Mouse (Mus musculus): ENCODE data around the gene Wasf2. TPM values are rescaled to one million over a fixed set of nuclear protein-coding genes. Genes with fewer than 3 reads are reported as not detected.

Wasf2 gene
- polyA plus RNA-seq, 1 experiment from 2014 or later: 73.7 TPM

DNA sequence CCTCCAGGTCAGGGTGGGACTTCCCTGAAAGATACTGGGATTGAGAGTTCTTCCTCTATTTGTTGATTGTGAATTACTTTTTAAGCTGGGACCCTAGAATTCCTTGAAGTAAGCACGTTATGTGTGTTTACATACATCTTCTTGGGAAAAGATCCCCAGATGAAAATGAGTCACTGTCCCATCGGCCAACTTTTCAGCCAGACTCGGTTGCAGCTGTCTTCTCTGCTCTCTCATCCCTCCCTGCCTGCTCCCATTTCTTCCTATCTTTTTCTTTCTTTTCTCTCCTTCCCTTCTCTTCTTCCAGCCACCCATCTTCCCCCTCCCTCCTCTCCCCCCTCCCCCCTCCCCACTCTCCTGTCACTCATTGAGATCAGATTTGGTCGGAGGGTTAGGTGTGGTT, 64.7 kb downstream of the Wasf2 start:
- Histone ChIP-seq H3K9me3 (replicated peaks) (no peaks in the 10 kb centered on the region), H3K27me3 (ENCODE audit: low read depth, poor library complexity, severe bottlenecking) (no peaks in the 10 kb centered on the region), H3K27ac (no peak overlapping the region), H3K4me3 (no peak overlapping the region), H3K36me3 (peaks cover 70% of the 10 kb centered on the region), H3K4me1 (peaks cover 44% of the 10 kb centered on the region)
- 82% methylated on average over 4 of the region's 4 CpGs for WGBS
- no peak for DNase-seq (ENCODE audit: low spot score)

GRCm38 (mm10) chr4:133196136-133196535, 65.8 kb downstream of the Wasf2 start:
- whole genome bisulfite sequencing: 90% methylated on average over 2 of the region's 2 CpGs
- peak overlapping the region; percentile 87 for H3K27ac ChIP-seq

GRCm38 (mm10) chr4:133196852-133197251, 66.5 kb downstream of the Wasf2 start:
- Histone ChIP-seq H3K4me3 (0 out of 2 replicates have a peak overlapping the region, but pooled peaks have one; percentile 18), H3K4me1 (peaks cover 62% of the 10 kb centered on the region), H3K27me3 (ENCODE audit: low read depth, poor library complexity, severe bottlenecking) (no peaks in the 10 kb centered on the region), H3K9me3 (replicated peaks) (no peaks in the 10 kb centered on the region), H3K36me3 (peaks cover 51% of the 10 kb centered on the region), H3K27ac (peak overlapping the region; percentile 87)
- DNase-seq (ENCODE audit: low spot score): no peak
- WGBS: 32% methylated on average over 7 of the region's 7 CpGs

More at GRCm38 (mm10) chr4:133196136-133196535, 65.8 kb downstream of the Wasf2 start:
- H3K4me3 ChIP-seq: no peak overlapping the region
- no peaks in the 10 kb centered on the region for H3K27me3 ChIP-seq (ENCODE audit: low read depth, poor library complexity, severe bottlenecking)
- H3K9me3 ChIP-seq (replicated peaks): no peaks in the 10 kb centered on the region
- DNase-seq (ENCODE audit: low spot score): no peak
- H3K4me1 ChIP-seq: peaks cover 55% of the 10 kb centered on the region
- H3K36me3 ChIP-seq: peaks cover 58% of the 10 kb centered on the region

GRCm38 (mm10) chr4:133197355-133197754, 67.0 kb downstream of the Wasf2 start:
- peaks cover 65% of the 10 kb centered on the region for H3K4me1 ChIP-seq
- H3K27ac ChIP-seq: peak overlapping the region; percentile 87
- no peaks in the 10 kb centered on the region for H3K27me3 ChIP-seq (ENCODE audit: low read depth, poor library complexity, severe bottlenecking)
- H3K4me3 ChIP-seq: peak overlapping the region; percentile 18; the same call in 1 of the 2 replicates
- H3K9me3 ChIP-seq (replicated peaks): no peaks in the 10 kb centered on the region
- H3K36me3 ChIP-seq: peaks cover 46% of the 10 kb centered on the region
- WGBS: 10% methylated on average over 5 of the region's 5 CpGs
- DNase-seq (ENCODE audit: low spot score): peak; percentile 47

GRCm38 (mm10) chr4:133197801-133198286, 67.5 kb downstream of the Wasf2 start:
- peak overlapping the region; percentile 87 for H3K27ac ChIP-seq
- H3K9me3 ChIP-seq (replicated peaks): no peaks in the 10 kb centered on the region
- peaks cover 41% of the 10 kb centered on the region for H3K36me3 ChIP-seq
- H3K27me3 ChIP-seq (ENCODE audit: low read depth, poor library complexity, severe bottlenecking): no peaks in the 10 kb centered on the region
- peak; percentile 56 for DNase-seq (ENCODE audit: low spot score)
- WGBS: 11% methylated on average over 13 of the region's 13 CpGs
- H3K4me1 ChIP-seq: peaks cover 65% of the 10 kb centered on the region
- peak overlapping the region; percentile 18 for H3K4me3 ChIP-seq

GRCm38 (mm10) chr4:133198337-133199180, 68.3 kb downstream of the Wasf2 start:
- Histone ChIP-seq H3K27me3 (ENCODE audit: low read depth, poor library complexity, severe bottlenecking) (no peaks in the 10 kb centered on the region), H3K36me3 (peaks cover 34% of the 10 kb centered on the region), H3K4me1 (peaks cover 72% of the 10 kb centered on the region), H3K9me3 (replicated peaks) (no peaks in the 10 kb centered on the region), H3K4me3 (peak overlapping the region; percentile 18), H3K27ac (peak overlapping the region; percentile 87)
- peak; percentile 66 for DNase-seq (ENCODE audit: low spot score)
- WGBS: 11% methylated on average over 19 of the region's 19 CpGs

DNA sequence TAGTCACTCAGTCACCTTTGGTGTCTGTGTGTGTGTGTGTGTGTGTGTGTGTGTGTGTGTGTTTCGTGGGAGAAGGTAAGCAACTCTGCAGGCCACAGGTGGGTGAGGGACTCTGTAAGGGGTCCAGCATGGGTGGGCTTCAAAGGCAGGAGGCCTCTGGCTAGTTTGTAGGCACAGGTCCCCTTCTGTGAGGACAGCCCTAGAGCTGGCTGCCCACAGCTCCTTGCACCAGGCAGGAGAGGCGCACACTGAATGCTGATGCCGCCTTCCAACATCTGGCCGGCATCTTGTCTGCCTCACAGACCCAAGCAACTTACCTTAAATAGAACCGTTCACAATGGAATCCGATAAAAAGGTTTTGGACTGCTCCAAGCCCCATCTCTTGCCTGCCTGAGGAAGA, 69.4 kb downstream of the Wasf2 start:
- H3K36me3 ChIP-seq: peaks cover 22% of the 10 kb centered on the region
- H3K27me3 ChIP-seq (ENCODE audit: low read depth, poor library complexity, severe bottlenecking): no peaks in the 10 kb centered on the region
- H3K4me1 ChIP-seq: peaks cover 82% of the 10 kb centered on the region
- peak overlapping the region; percentile 78 for H3K27ac ChIP-seq
- WGBS: 56% methylated on average over 6 of the region's 6 CpGs
- DNase-seq (ENCODE audit: low spot score): peak; percentile 43
- H3K4me3 ChIP-seq: peak overlapping the region; percentile 16; the same call in 1 of the 2 replicates
- H3K9me3 ChIP-seq (replicated peaks): no peaks in the 10 kb centered on the region

GRCm38 (mm10) chr4:133200343-133200742, 70.0 kb downstream of the Wasf2 start:
- peak overlapping the region; percentile 16 for H3K4me3 ChIP-seq
- peaks cover 16% of the 10 kb centered on the region for H3K36me3 ChIP-seq
- DNase-seq (ENCODE audit: low spot score): peak; percentile 45
- H3K4me1 ChIP-seq: peaks cover 87% of the 10 kb centered on the region
- peak overlapping the region; percentile 78 for H3K27ac ChIP-seq
- 47% methylated on average over 21 of the region's 21 CpGs for WGBS
- H3K9me3 ChIP-seq (replicated peaks): no peaks in the 10 kb centered on the region
- H3K27me3 ChIP-seq (ENCODE audit: low read depth, poor library complexity, severe bottlenecking): no peaks in the 10 kb centered on the region

DNA sequence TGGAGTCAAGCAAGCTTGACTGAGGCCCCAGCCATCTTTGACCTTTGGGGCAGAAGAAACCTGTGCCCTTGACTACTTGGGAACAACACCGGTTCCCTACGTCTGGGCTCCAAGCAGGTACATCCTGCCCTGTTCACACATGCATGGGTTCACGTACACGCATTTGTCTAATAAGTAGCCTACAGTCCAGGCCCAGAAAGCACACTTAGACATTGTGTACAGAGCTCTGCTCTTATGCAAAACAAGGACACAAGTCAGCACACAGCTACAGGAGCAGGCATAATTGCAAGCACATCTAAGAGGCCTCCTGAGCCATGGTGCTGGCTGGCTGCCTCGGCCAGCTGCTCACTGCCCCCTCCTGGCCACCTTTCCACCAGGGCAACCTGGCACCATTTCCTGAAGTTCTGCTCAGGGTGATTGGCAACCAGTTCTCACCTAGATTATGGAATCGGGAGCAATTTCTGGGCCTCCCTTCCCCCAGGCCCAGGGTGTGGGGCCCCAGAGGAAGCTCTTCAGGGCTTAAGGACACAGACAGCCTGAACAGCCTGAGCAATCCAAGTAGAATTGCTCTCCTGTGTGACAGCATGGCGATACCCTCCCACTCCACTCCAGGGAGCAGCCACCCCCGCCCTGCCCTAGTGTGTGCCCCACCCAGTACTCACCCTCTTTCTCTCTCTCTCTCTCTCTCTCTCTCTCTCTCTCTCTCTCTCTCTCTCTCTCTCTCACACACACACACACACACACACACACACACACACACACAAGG, 70.9 kb downstream of the Wasf2 start:
- DNase-seq (ENCODE audit: low spot score): peak; percentile 70
- Histone ChIP-seq H3K4me3 (no peak overlapping the region), H3K27ac (peak overlapping the region; percentile 78), H3K36me3 (peaks cover 8% of the 10 kb centered on the region), H3K4me1 (peaks cover 81% of the 10 kb centered on the region), H3K9me3 (replicated peaks) (no peaks in the 10 kb centered on the region), H3K27me3 (ENCODE audit: low read depth, poor library complexity, severe bottlenecking) (no peaks in the 10 kb centered on the region)
- WGBS: 77% methylated on average over 8 of the region's 8 CpGs

GRCm38 (mm10) chr4:133202254-133202653, 71.9 kb downstream of the Wasf2 start:
- peaks cover 71% of the 10 kb centered on the region for H3K4me1 ChIP-seq
- no peaks in the 10 kb centered on the region for H3K27me3 ChIP-seq (ENCODE audit: low read depth, poor library complexity, severe bottlenecking)
- H3K4me3 ChIP-seq: no peak overlapping the region
- H3K27ac ChIP-seq: peak overlapping the region; percentile 78; the same call in 1 of the 2 replicates
- H3K9me3 ChIP-seq (replicated peaks): no peaks in the 10 kb centered on the region
- DNase-seq (ENCODE audit: low spot score): no peak
- H3K36me3 ChIP-seq: no peaks in the 10 kb centered on the region
- WGBS: 94% methylated on average over 3 of the region's 3 CpGs

- H3K9me3 ChIP-seq (replicated peaks): no peaks in the 10 kb centered on the region
- peaks cover 5% of the 10 kb centered on the region for H3K27me3 ChIP-seq (ENCODE audit: low read depth, poor library complexity, severe bottlenecking)
- WGBS: 85% methylated on average over 3 of the region's 3 CpGs
- H3K4me1 ChIP-seq: peaks cover 57% of the 10 kb centered on the region
- no peak for DNase-seq (ENCODE audit: low spot score)
- H3K27ac ChIP-seq: no peak overlapping the region
- H3K36me3 ChIP-seq: no peaks in the 10 kb centered on the region
- no peak overlapping the region for H3K4me3 ChIP-seq
Observed at GRCm38 (mm10) chr4:133203591-133203990, 73.3 kb downstream of the Wasf2 start.

- H3K36me3 ChIP-seq: no peaks in the 10 kb centered on the region
- 49% methylated on average over 7 of the region's 7 CpGs for WGBS
- no peaks in the 10 kb centered on the region for H3K9me3 ChIP-seq (replicated peaks)
- H3K4me1 ChIP-seq: peaks cover 52% of the 10 kb centered on the region
- H3K27ac ChIP-seq: peak overlapping the region; percentile 70
- H3K27me3 ChIP-seq (ENCODE audit: low read depth, poor library complexity, severe bottlenecking): peaks cover 12% of the 10 kb centered on the region
- DNase-seq (ENCODE audit: low spot score): no peak
- no peak overlapping the region for H3K4me3 ChIP-seq
Observed at GRCm38 (mm10) chr4:133204379-133204778, 74.1 kb downstream of the Wasf2 start.

DNA sequence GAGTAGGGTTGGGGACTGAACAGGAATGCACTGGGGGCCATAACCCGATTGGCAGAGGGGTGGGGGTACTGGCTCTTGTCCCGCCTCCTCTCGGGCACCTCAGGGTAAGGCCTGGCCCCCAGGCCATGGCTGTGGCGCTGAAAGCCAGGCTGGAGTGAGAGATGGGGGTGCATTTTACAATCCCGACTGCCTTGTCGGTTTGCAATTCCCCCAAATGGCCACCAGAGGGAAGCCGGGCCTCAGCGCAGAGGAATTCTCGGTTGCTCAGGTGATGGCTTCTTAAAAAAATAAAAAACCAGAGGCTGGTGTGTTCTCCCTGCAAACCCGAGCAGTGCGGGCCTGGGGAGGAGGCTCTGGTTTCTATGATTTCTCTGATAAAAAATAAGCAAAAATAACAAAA, 79.1 kb downstream of the Wasf2 start:
- WGBS: 3% methylated on average over 11 of the region's 11 CpGs

More for the DNA sequence above, 79.1 kb downstream of the Wasf2 start:
- Histone ChIP-seq H3K4me3 (no peak overlapping the region), H3K4me1 (peaks cover 40% of the 10 kb centered on the region), H3K9me3 (replicated peaks) (no peaks in the 10 kb centered on the region), H3K36me3 (no peaks in the 10 kb centered on the region), H3K27me3 (ENCODE audit: low read depth, poor library complexity, severe bottlenecking) (peaks cover 55% of the 10 kb centered on the region), H3K27ac (no peak overlapping the region)
- DNase-seq (ENCODE audit: low spot score): peak; percentile 72

Measured in limb, embryonic 10.5 days (tissue).